Comparison of ENCODE assay signal across 8 mouse cellular contexts in the genomic region with DNA sequence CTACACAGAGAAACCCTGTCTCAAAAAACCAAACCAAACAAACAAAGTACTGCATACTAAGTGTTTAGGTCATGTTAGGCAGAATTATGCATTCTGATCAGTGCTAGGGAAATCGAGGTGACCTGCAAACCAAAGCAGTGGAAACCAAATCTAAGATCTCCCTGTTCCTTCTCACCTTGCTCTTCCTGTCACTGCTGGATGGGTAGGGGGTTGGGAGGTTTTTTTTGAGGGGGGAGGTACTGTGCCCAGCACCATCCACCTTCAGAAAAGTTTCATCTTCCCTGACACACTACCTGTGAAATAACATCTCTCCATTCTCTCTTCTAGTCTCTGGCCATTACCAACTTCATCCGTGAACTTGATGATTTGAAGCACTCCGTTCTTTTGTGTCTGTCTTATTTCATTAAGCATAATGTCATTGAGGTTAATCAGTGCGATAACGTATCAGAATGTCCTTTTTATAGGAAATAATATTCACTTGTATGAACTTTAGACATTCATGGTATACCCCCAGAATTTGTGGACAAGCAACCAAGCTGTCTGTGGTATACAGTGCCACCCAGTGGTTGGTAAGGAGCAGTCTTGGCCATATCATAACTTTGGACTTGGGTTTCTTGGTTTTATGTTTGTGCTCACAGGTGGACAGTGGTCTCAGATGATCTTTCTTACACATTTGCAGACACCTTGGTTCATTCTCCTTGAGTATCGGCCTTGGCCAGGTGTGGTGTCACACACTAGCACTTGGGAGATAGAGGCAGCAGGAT. TPM values are rescaled to one million over a fixed set of nuclear protein-coding genes. Genes with fewer than 3 reads are reported as not detected.
DNase-seq lines count a peak whose midpoint lies in the region; ATAC-seq and TF ChIP-seq lines count a peak whose summit lies in the region.

No protein-coding gene starts in this region.

- H3K9me3 ChIP-seq in forebrain, postnatal 0 days (ENCODE audit: low read length) = no peaks in the 10 kb centered on the region
- H3K9me3 ChIP-seq in forebrain, embryonic 12.5 days = peaks cover 9% of the 10 kb centered on the region; the same call in 1 of the 2 replicates
- no peaks in the 10 kb centered on the region for H3K9me3 ChIP-seq in stomach, postnatal 0 days (ENCODE audit: control insufficient read depth, low read length)
- H3K9me3 ChIP-seq in forebrain, embryonic 13.5 days (replicated peaks) = no peaks in the 10 kb centered on the region

- no peaks in the 10 kb centered on the region for H3K36me3 ChIP-seq in forebrain, postnatal 0 days (ENCODE audit: insufficient read depth)
- H3K36me3 ChIP-seq in forebrain, embryonic 12.5 days (replicated peaks) = peaks cover 10% of the 10 kb centered on the region
- no peaks in the 10 kb centered on the region; the same call in 1 of the 2 replicates for H3K36me3 ChIP-seq in spleen, adult 2 months (ENCODE audit: control insufficient read depth, insufficient read depth, low read length)
- H3K36me3 ChIP-seq in stomach, postnatal 0 days (ENCODE audit: control insufficient read depth, insufficient read depth, low read length) = no peaks in the 10 kb centered on the region
- peaks cover 10% of the 10 kb centered on the region for H3K36me3 ChIP-seq in forebrain, embryonic 13.5 days (ENCODE audit: poor library complexity, severe bottlenecking)

- intact Hi-C loops in left cerebral cortex, postnatal 36 days (cut with DNase I) = loop anchor here (10.0 kb wide), 2 partner anchors 222 to 322 kb away; no protein-coding TSS in a partner anchor

- no peak overlapping the region for H3K27ac ChIP-seq in forebrain, postnatal 0 days (ENCODE audit: low read depth, low read length)
- H3K27ac ChIP-seq in forebrain, embryonic 12.5 days = no peak overlapping the region
- H3K27ac ChIP-seq in spleen, adult 2 months (ENCODE audit: insufficient read depth, low read length) = no peak overlapping the region
- H3K27ac ChIP-seq in stomach, postnatal 0 days (replicated peaks) = no peak overlapping the region
- no peak overlapping the region for H3K27ac ChIP-seq in forebrain, embryonic 13.5 days

- WGBS in forebrain, postnatal 0 days = 97% methylated on average over 6 of the region's 6 CpGs
- WGBS in forebrain, embryonic 12.5 days = 95% methylated on average over 6 of the region's 6 CpGs
- 93% methylated on average over 6 of the region's 6 CpGs for WGBS in spleen, adult 2 months
- WGBS in stomach, postnatal 0 days = 92% methylated on average over 6 of the region's 6 CpGs
- 93% methylated on average over 6 of the region's 6 CpGs for WGBS in forebrain, embryonic 13.5 days

- TF ChIP-seq CTCF in forebrain, postnatal 0 days (IDR thresholded peaks at IDR 0.05; ENCODE audit: low read depth) = peak; percentile 65
- peak; percentile 42; the same call in 1 of the 2 replicates for TF ChIP-seq CTCF in spleen, adult 2 months (IDR thresholded peaks at IDR 0.05; ENCODE audit: extremely low read depth, insufficient read depth, insufficient read length, insufficient replicate concordance)
- TF ChIP-seq CTCF in stomach, postnatal 0 days (IDR thresholded peaks at IDR 0.05; ENCODE audit: low read depth) = peak; percentile 76

- H3K9ac ChIP-seq in forebrain, postnatal 0 days = no peak overlapping the region
- no peak overlapping the region for H3K9ac ChIP-seq in forebrain, embryonic 12.5 days
- H3K9ac ChIP-seq in stomach, postnatal 0 days (ENCODE audit: low read length) = no peak overlapping the region
- H3K9ac ChIP-seq in forebrain, embryonic 13.5 days = no peak overlapping the region

- no peak for TF ChIP-seq EP300 in stomach, postnatal 0 days (optimal IDR thresholded peaks at IDR 0.05)

- no peak overlapping the region for H3K4me2 ChIP-seq in forebrain, postnatal 0 days (ENCODE audit: low read depth)
- no peak overlapping the region for H3K4me2 ChIP-seq in forebrain, embryonic 12.5 days
- H3K4me2 ChIP-seq in stomach, postnatal 0 days (replicated peaks; ENCODE audit: low read depth) = no peak overlapping the region
- no peak overlapping the region for H3K4me2 ChIP-seq in forebrain, embryonic 13.5 days

- no peak for DNase-seq in forebrain, postnatal 0 days
- peak; percentile 18 for DNase-seq in spleen, adult 2 months (ENCODE audit: low read depth in 1 of 2, low spot score in 2 of 2)
- DNase-seq in spleen, postnatal 4 days (ENCODE audit: low spot score in 2 of 2) = no peak
- peak; percentile 22 to 45 for DNase-seq in kidney, postnatal 4 days
- no peak for DNase-seq in stomach, postnatal 0 days (ENCODE audit: low spot score)
- no peak for DNase-seq in left cerebral cortex, postnatal 36 days (ENCODE audit: low spot score in 2 of 2)

- no peaks in the 10 kb centered on the region for H3K27me3 ChIP-seq in forebrain, postnatal 0 days (ENCODE audit: insufficient read depth, low read length)
- no peaks in the 10 kb centered on the region for H3K27me3 ChIP-seq in forebrain, embryonic 12.5 days
- no peaks in the 10 kb centered on the region for H3K27me3 ChIP-seq in spleen, adult 2 months (ENCODE audit: control insufficient read depth, insufficient read depth, low read length)
- H3K27me3 ChIP-seq in stomach, postnatal 0 days (ENCODE audit: control insufficient read depth, insufficient read depth, low read length) = no peaks in the 10 kb centered on the region
- H3K27me3 ChIP-seq in forebrain, embryonic 13.5 days = no peaks in the 10 kb centered on the region

- peaks cover 20% of the 10 kb centered on the region for H3K4me1 ChIP-seq in forebrain, postnatal 0 days (ENCODE audit: insufficient read depth)
- peaks cover 30% of the 10 kb centered on the region for H3K4me1 ChIP-seq in forebrain, embryonic 12.5 days
- peaks cover 8% of the 10 kb centered on the region for H3K4me1 ChIP-seq in spleen, adult 2 months (ENCODE audit: control insufficient read depth, insufficient read depth, insufficient read length)
- peaks cover 10% of the 10 kb centered on the region for H3K4me1 ChIP-seq in stomach, postnatal 0 days (replicated peaks; ENCODE audit: control insufficient read depth, insufficient read depth)
- H3K4me1 ChIP-seq in forebrain, embryonic 13.5 days = peaks cover 25% of the 10 kb centered on the region

- ATAC-seq in forebrain, postnatal 0 days = no peak
- no peak for ATAC-seq in forebrain, embryonic 12.5 days (ENCODE audit: low FRiP score)
- ATAC-seq in stomach, postnatal 0 days (ENCODE audit: low FRiP score, low TSS enrichment) = no peak
- ATAC-seq in forebrain, embryonic 13.5 days = no peak

- no peak for TF ChIP-seq POLR2A in spleen, adult 2 months (IDR thresholded peaks at IDR 0.05; ENCODE audit: low read depth, low read length)

- no peak overlapping the region for H3K4me3 ChIP-seq in forebrain, postnatal 0 days (ENCODE audit: low read depth, low read length)
- no peak overlapping the region for H3K4me3 ChIP-seq in forebrain, embryonic 12.5 days (replicated peaks)
- H3K4me3 ChIP-seq in spleen, adult 2 months (ENCODE audit: extremely low read depth, insufficient read depth, insufficient read length) = no peak overlapping the region
- no peak overlapping the region for H3K4me3 ChIP-seq in stomach, postnatal 0 days (ENCODE audit: low read depth, low read length)
- H3K4me3 ChIP-seq in forebrain, embryonic 13.5 days = no peak overlapping the region

RNA-seq across cellular contexts. Expression of a gene that starts 2.3 kb away (rescaled TPM):
- total RNA-seq in forebrain, postnatal 0 days (2014; rRNA removed) = 30.1 and 32.1 TPM in 2 replicates
- polyA plus RNA-seq in forebrain, postnatal 0 days (2015; fragmentation: Nextera tagmentation; extraction: Ambion mirVana) = 63.9 and 76.9 TPM in 2 replicates
- 75.9 and 80.8 TPM in 2 replicates for polyA plus RNA-seq in forebrain, embryonic 12.5 days (2016; fragmentation: Nextera tagmentation; extraction: Ambion mirVana)
- polyA plus RNA-seq in spleen, adult 2 months (2012; rRNA removed) = 5.4 and 6.2 TPM in 2 replicates
- polyA plus RNA-seq in stomach, postnatal 0 days (2015; fragmentation: Nextera tagmentation; extraction: Ambion mirVana) = 54.7 and 62.9 TPM in 2 replicates
- total RNA-seq in left cerebral cortex, postnatal 36 days (2021) = 10 to 100 TPM; 55.9 to 60.9 TPM
- 68.8 and 69.1 TPM in 2 replicates for polyA plus RNA-seq in forebrain, embryonic 13.5 days (2015; fragmentation: Nextera tagmentation; extraction: Ambion mirVana)

RNA-seq across cellular contexts. Expression of a gene that starts 2.4 kb away (rescaled TPM):
- total RNA-seq in forebrain, postnatal 0 days (2014; rRNA removed) = 35.3 and 38.0 TPM in 2 replicates
- 9.8 and 10.8 TPM in 2 replicates for polyA plus RNA-seq in forebrain, postnatal 0 days (2015; fragmentation: Nextera tagmentation; extraction: Ambion mirVana)
- polyA plus RNA-seq in forebrain, embryonic 12.5 days (2016; fragmentation: Nextera tagmentation; extraction: Ambion mirVana) = 8.7 and 10.9 TPM in 2 replicates
- polyA plus RNA-seq in spleen, adult 2 months (2012; rRNA removed) = 23.5 and 38.9 TPM in 2 replicates
- polyA plus RNA-seq in stomach, postnatal 0 days (2015; fragmentation: Nextera tagmentation; extraction: Ambion mirVana) = 8.5 and 10.8 TPM in 2 replicates
- 10 to 100 TPM; 21.5 to 27.9 TPM for total RNA-seq in left cerebral cortex, postnatal 36 days (2021)
- polyA plus RNA-seq in forebrain, embryonic 13.5 days (2015; fragmentation: Nextera tagmentation; extraction: Ambion mirVana) = 4.1 and 4.2 TPM in 2 replicates

Comparison
In these comparisons a context has a peak if more than half of its experiments do, and no peak if none do; other contexts are left out.
1. DNase-seq: peak in spleen, adult 2 months (2 of 2) and kidney, postnatal 4 days (2 of 2); none in forebrain, postnatal 0 days (single experiment), spleen, postnatal 4 days (0 of 2), stomach, postnatal 0 days (single experiment) and left cerebral cortex, postnatal 36 days (0 of 2).
2. Peak in every context shown above with its lines, with median percentiles within 50 percentile points of each other: CTCF ChIP-seq.